Mouse (Mus musculus): ENCODE data around the gene Mtch2.

Gene Mtch2

GRCm38 (mm10) chr2:90906721-90907120 lies 59.8 kb downstream of the Mtch2 start:
- DNase-seq (ENCODE audit: low spot score), result no peak

GRCm38 (mm10) chr2:90910861-90911260 lies 63.9 kb downstream of the Mtch2 start:
- DNase-seq (ENCODE audit: low spot score), result no peak

DNA sequence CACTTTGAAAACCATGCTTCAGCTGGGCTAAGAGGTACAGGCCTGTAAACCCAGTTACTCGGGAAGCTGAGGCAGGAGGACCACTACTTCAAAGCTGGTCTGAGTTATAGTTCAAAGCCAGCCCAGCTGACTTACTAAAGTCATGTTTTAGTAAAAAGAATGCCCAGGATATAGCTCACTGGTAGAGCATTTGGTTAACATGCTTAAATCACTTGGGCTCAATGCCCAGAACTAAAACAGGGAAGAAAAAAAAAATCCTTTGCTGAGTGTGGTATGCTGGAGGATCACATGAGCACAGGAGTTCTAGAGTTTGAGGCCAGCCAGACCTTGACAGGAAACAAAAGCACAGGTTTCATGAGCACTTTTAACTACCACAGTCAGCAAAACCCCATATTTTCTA lies 64.7 kb downstream of the Mtch2 start:
- no peak for DNase-seq (ENCODE audit: low spot score)

DNA sequence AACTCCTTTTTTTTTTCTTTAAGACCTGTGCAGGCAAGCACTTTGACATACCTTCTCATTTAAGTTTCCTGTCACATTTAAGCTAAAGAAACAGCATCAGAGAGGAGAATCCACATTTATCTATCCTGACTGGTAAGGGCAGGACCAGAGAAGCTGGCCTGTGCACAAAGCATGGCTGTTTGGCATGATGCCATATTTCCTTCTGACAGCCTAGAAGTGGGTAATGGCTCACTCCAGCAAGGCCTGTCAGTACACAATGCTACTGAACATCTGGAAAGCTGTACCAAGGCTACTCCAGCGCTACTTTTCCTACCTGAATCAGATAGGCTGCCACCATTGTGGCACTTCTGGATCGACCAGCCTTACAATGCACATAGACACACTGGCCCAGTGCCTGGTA lies 66.7 kb downstream of the Mtch2 start:
- no peak for DNase-seq (ENCODE audit: low spot score)

- DNase-seq (ENCODE audit: low spot score), result no peak
Measured at GRCm38 (mm10) chr2:90915516-90915915, 68.6 kb downstream of the Mtch2 start.

Data from ovary, postnatal 36 days (tissue).